Mouse (Mus musculus): ENCODE data around the gene Gm21987. TPM values are rescaled to one million over a fixed set of nuclear protein-coding genes. Genes with fewer than 3 reads are reported as not detected.
A peak's percentile ranks its signal among the peaks of the same experiment; 100 is the strongest.

The Gm21987 gene
- polyA plus RNA-seq, 1 experiment from 2014 or later, result not detected

DNA sequence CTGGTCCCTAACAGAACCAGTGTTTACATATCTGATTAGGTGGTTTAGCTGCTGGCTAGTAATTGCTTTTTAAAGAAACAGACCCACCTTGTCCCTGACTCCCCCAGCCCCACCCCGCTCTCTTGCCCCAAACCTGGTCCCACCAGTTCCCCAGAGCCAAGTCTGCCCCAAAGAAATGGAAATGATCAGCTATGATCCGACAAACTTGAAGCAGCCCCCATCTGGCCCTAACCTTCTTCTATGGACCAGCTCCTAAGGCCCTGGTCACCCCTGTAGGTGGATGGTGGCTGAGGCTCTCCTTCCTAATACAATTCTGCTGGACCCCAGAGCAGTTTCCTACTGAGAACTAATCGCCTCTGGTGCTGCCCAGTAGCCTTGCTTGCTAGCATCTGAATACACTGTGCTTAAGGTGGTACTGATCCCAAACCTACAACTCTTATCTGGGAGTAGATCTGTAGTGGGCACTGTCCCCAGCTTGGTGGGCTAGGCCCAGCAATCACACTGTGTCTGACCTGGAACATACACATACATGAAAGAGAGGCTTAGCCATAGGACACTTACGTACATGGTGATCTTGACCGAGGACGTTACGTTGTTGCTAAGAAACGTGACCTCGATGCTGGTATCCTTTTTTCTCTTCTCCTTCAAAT is 53.6 kb downstream of the Gm21987 start:
- peak overlapping the region; percentile 29; the same call in 1 of the 2 replicates for H3K4me3 ChIP-seq
- H3K36me3 ChIP-seq, result no peaks in the 10 kb centered on the region
- H3K4me1 ChIP-seq (replicated peaks), result peaks cover 16% of the 10 kb centered on the region
- peak overlapping the region; percentile 57 for H3K4me2 ChIP-seq
- WGBS, result 78% methylated on average over 9 of the region's 9 CpGs
- peak; percentile 49 for ATAC-seq (ENCODE audit: low read depth)
- peak overlapping the region; percentile 87 for H3K27ac ChIP-seq (replicated peaks)
- H3K9ac ChIP-seq, result peak overlapping the region; percentile 73
- no peaks in the 10 kb centered on the region for H3K27me3 ChIP-seq
- no peaks in the 10 kb centered on the region for H3K9me3 ChIP-seq

DNA sequence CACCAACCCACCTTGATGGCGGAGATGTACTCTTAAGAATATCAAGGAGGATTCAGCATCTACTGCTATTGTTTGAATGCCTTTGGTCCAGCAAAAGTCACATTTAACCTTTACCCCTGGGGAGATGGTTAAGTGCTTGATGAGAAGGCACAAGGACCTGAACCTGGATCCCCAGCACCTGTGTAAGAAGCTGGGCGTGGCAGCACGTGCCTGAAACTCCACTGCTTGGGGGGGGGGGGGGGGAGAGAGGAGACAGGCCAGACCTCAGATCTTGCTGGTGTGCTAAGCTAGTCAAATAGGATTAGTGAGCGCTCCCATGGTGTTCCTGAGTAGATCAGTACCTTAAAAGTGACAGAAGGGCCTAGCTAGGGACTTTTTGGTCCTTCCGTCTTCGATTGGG is 54.6 kb downstream of the Gm21987 start:
- Histone ChIP-seq H3K27me3 (no peaks in the 10 kb centered on the region), H3K4me2 (no peak overlapping the region), H3K9me3 (no peaks in the 10 kb centered on the region), H3K36me3 (no peaks in the 10 kb centered on the region), H3K4me1 (replicated peaks) (peaks cover 16% of the 10 kb centered on the region), H3K9ac (no peak overlapping the region), H3K4me3 (no peak overlapping the region), H3K27ac (replicated peaks) (no peak overlapping the region)
- no peak for ATAC-seq (ENCODE audit: low read depth)
- 89% methylated on average over 6 of the region's 6 CpGs for WGBS

DNA sequence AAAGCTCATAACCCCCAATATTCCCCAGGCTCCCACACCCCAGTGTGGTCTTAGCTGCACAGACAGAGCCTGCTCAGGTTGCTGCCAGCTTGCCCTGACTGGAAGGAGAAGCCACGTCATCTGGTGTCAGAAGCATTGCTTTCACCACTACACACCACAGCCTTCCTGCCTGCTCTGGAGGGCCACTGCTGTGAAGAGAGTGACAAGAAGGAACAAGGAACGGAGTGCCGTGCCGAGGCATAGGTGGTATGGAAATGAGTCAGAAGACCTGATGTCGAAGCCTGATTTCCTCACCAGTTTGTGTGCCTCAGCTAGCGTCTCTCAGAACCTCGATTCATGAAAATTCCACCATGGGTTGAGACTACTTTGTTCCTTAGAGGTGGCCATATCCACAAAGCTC is 56.8 kb downstream of the Gm21987 start:
- Histone ChIP-seq H3K9me3 (no peaks in the 10 kb centered on the region), H3K4me1 (replicated peaks) (peaks cover 16% of the 10 kb centered on the region), H3K27ac (replicated peaks) (no peak overlapping the region), H3K36me3 (no peaks in the 10 kb centered on the region), H3K27me3 (no peaks in the 10 kb centered on the region), H3K4me3 (no peak overlapping the region), H3K4me2 (no peak overlapping the region), H3K9ac (no peak overlapping the region)
- 90% methylated on average over 7 of the region's 7 CpGs for WGBS
- no peak for ATAC-seq (ENCODE audit: low read depth)

DNA sequence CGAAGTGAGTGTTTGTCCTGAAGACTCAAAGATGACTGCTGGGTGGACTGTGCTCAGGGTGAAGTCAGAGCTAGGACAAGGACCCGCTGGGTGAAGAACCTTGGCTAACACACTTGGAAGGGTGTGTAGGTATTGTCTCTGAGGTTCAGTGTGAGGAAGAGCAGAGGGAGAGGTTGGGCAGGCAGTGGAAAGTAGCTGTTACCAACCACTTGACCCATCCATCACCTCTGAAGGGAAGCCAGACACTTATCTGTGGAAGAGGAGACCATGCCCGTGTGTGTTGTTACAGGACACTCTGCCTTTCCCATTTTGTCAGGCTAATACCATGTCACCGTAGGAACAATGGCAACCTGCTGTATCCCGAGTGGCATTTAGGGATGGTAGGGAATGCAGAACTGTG is 59.5 kb downstream of the Gm21987 start:
- no peaks in the 10 kb centered on the region for H3K4me1 ChIP-seq (replicated peaks)
- H3K4me2 ChIP-seq, result no peak overlapping the region
- no peak overlapping the region for H3K27ac ChIP-seq (replicated peaks)
- no peaks in the 10 kb centered on the region for H3K27me3 ChIP-seq
- no peaks in the 10 kb centered on the region for H3K9me3 ChIP-seq
- H3K9ac ChIP-seq, result no peak overlapping the region
- no peak overlapping the region for H3K4me3 ChIP-seq
- H3K36me3 ChIP-seq, result no peaks in the 10 kb centered on the region
- ATAC-seq (ENCODE audit: low read depth), result no peak
- 82% methylated on average over 5 of the region's 5 CpGs for whole genome bisulfite sequencing

DNA sequence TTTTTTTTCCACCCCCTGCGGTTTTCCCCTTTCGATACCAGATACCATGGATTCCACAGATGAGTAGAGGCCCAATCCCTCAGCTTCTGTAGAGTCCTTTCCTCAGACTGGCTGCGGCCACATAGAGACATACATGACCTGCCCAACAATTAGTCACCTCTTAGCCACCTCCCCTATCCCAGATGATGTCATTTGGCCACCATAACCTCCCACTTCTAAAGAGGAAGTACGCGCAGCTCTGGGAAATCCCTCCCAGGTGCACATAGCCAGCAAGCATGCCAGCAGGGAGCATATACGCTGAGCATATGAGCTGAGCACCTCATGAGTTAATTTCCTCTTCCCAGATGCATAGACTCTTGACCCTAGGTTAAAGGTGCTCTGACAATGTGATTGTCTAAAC is 59.9 kb downstream of the Gm21987 start:
- no peaks in the 10 kb centered on the region for H3K27me3 ChIP-seq

DNA sequence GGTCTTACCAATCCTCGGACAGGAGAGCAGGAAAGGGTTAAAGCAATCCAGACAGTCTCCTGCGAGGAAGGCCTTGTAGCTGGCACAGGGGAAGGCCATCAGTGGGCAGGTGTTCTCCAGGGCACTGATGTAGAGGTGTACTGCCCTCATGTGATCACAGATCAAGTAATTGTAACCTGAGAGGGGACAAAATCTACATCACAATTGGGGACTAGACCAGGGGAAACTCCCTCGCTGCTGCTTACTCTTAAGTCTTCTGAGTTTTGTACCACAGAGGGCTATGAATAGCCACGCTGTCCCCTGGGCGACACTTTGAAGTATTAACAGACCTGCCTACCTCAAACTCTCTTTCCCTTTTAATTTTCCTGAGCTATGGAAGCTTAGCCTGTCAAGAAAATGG is 60.7 kb downstream of the Gm21987 start:
- no peak for ATAC-seq (ENCODE audit: low read depth)
- 34% methylated on average over 5 of the region's 5 CpGs for WGBS
- H3K4me3 ChIP-seq, result no peak overlapping the region
- no peak overlapping the region for H3K4me2 ChIP-seq
- no peak overlapping the region for H3K9ac ChIP-seq
- H3K27ac ChIP-seq (replicated peaks), result no peak overlapping the region
- H3K4me1 ChIP-seq (replicated peaks), result no peaks in the 10 kb centered on the region
- no peaks in the 10 kb centered on the region for H3K9me3 ChIP-seq
- H3K27me3 ChIP-seq, result no peaks in the 10 kb centered on the region
- no peaks in the 10 kb centered on the region for H3K36me3 ChIP-seq

More for the DNA sequence above, 59.9 kb downstream of the Gm21987 start:
- no peaks in the 10 kb centered on the region for H3K9me3 ChIP-seq
- no peaks in the 10 kb centered on the region for H3K36me3 ChIP-seq
- no peak for ATAC-seq (ENCODE audit: low read depth)
- H3K4me3 ChIP-seq, result no peak overlapping the region
- H3K27ac ChIP-seq (replicated peaks), result no peak overlapping the region
- 93% methylated on average over 6 of the region's 6 CpGs for WGBS
- no peaks in the 10 kb centered on the region for H3K4me1 ChIP-seq (replicated peaks)
- no peak overlapping the region for H3K9ac ChIP-seq
- H3K4me2 ChIP-seq, result no peak overlapping the region

DNA sequence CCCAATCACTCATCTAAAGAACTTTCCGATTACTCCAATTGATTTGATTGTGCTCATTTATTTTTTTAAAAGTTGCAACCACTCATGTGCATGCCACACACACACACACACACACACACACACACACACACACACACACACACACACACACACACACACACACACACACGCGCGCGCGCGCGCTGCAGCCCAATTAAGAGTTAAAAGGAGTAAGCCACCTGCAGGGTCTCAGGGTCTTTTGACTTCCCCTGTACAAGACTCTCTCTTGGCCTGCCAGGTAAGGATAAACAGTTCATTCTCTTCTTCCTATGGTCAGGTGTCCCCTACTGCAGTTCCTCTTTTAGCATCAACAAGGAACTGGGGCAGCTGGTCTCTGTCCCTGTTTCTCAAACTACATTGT is 61.6 kb downstream of the Gm21987 start:
- Histone ChIP-seq H3K4me3 (no peak overlapping the region), H3K9me3 (no peaks in the 10 kb centered on the region), H3K4me2 (no peak overlapping the region), H3K27ac (replicated peaks) (no peak overlapping the region), H3K9ac (no peak overlapping the region), H3K4me1 (replicated peaks) (no peaks in the 10 kb centered on the region), H3K36me3 (no peaks in the 10 kb centered on the region), H3K27me3 (no peaks in the 10 kb centered on the region)
- no peak for ATAC-seq (ENCODE audit: low read depth)
- WGBS, result 95% methylated on average over 8 of the region's 8 CpGs

Other genes with a start within 250 kb of the Gm21987 start
- 0.07 TPM in 1 of 2 replicates, not detected in the other for gene Nr1i2, start 52.2 kb upstream of the Gm21987 start, polyA plus RNA-seq (2015; fragmentation: Nextera tagmentation; extraction: Ambion mirVana)
- 0.36 and 0.45 TPM in 2 replicates for gene Maats1, start 4.9 kb upstream of the Gm21987 start, polyA plus RNA-seq (2015; fragmentation: Nextera tagmentation; extraction: Ambion mirVana)
- 92.1 and 104 TPM in 2 replicates for gene Cox17, start within 50 bp of the Gm21987 start, polyA plus RNA-seq (2015; fragmentation: Nextera tagmentation; extraction: Ambion mirVana)
- 0.67 and 0.99 TPM in 2 replicates for gene Popdc2, start 15.2 kb downstream of the Gm21987 start, polyA plus RNA-seq (2015; fragmentation: Nextera tagmentation; extraction: Ambion mirVana)
- 0.48 and 0.75 TPM in 2 replicates for gene Pla1a, start 86.1 kb downstream of the Gm21987 start, polyA plus RNA-seq (2015; fragmentation: Nextera tagmentation; extraction: Ambion mirVana)
- gene Adprh, start 105.7 kb downstream of the Gm21987 start, polyA plus RNA-seq (2015; fragmentation: Nextera tagmentation; extraction: Ambion mirVana), result 148 and 149 TPM in 2 replicates
- 0.46 and 0.56 TPM in 2 replicates for gene Cd80, start 108.5 kb downstream of the Gm21987 start, polyA plus RNA-seq (2015; fragmentation: Nextera tagmentation; extraction: Ambion mirVana)
- gene Timmdc1, start 175.6 kb downstream of the Gm21987 start, polyA plus RNA-seq (2015; fragmentation: Nextera tagmentation; extraction: Ambion mirVana), result 39.6 and 39.9 TPM in 2 replicates
- 63.3 and 73.7 TPM in 2 replicates for gene Poglut1, start 203.2 kb downstream of the Gm21987 start, polyA plus RNA-seq (2015; fragmentation: Nextera tagmentation; extraction: Ambion mirVana)
- 43.9 and 57.8 TPM in 2 replicates for gene Tmem39a, start 211.7 kb downstream of the Gm21987 start, polyA plus RNA-seq (2015; fragmentation: Nextera tagmentation; extraction: Ambion mirVana)

Data from neural tube, embryonic 13.5 days (tissue).